Mouse (Mus musculus) intestine, postnatal 0 days (tissue): ENCODE results near the gene Evx2. TPM values are rescaled to one million over a fixed set of nuclear protein-coding genes. Genes with fewer than 3 reads are reported as not detected.
A peak's percentile ranks its signal among the peaks of the same experiment; 100 is the strongest.

Experiments used
- ATAC-seq: fragments of 200-750 bp; cut with Nextera tagmentation; 2 replicates; pipeline ENCODE4 v1.8.0; 2017; ENCODE audit warnings: mild to moderate bottlenecking, moderate TSS enrichment, moderate library complexity
- H3K27ac ChIP-seq: fragments of 300-500 bp; sonication (generic); 2 replicates; pipeline ENCODE4 v1.5.1; 2014; ENCODE audit warnings: mild to moderate bottlenecking, low read depth, low read length, moderate library complexity
- H3K27me3 ChIP-seq: fragments of 300-500 bp; sonication (generic); replicated peaks from 2 replicates; pipeline ENCODE4 v1.6.1; 2014; ENCODE audit warnings: low read length, mixed read lengths; ENCODE audit not compliant: control insufficient read depth, insufficient read depth
- H3K36me3 ChIP-seq: fragments of 300-500 bp; sonication (generic); 2 replicates; pipeline ENCODE4 v1.6.1; 2014; ENCODE audit warnings: mild to moderate bottlenecking, moderate library complexity; ENCODE audit not compliant: control insufficient read depth, insufficient read depth
- H3K4me1 ChIP-seq: fragments of 300-500 bp; sonication (generic); replicated peaks from 2 replicates; pipeline ENCODE4 v1.6.1; 2014; ENCODE audit warnings: antibody characterized with exemption, low read length, mixed read lengths; ENCODE audit not compliant: control insufficient read depth, insufficient read depth
- H3K4me2 ChIP-seq: fragments of 300-500 bp; sonication (generic); replicated peaks from 2 replicates; pipeline ENCODE4 v1.6.1; 2014; ENCODE audit warnings: low read depth, mild to moderate bottlenecking, moderate library complexity
- H3K4me3 ChIP-seq: fragments of 300-500 bp; sonication (generic); 2 replicates; pipeline ENCODE4 v1.5.1; 2014; ENCODE audit warnings: low read depth, low read length
- H3K9ac ChIP-seq: fragments of 300-500 bp; sonication (generic); 2 replicates; pipeline ENCODE4 v1.6.1; 2014; ENCODE audit warnings: mild to moderate bottlenecking, low read depth, low read length
- H3K9me3 ChIP-seq: fragments of 300-500 bp; sonication (generic); 2 replicates; pipeline ENCODE4 v1.6.1; 2016; ENCODE audit warnings: mixed run types; ENCODE audit not compliant: control insufficient read depth
- CTCF ChIP-seq: sonication (generic); IDR thresholded peaks from 2 replicates; pipeline ENCODE4 v1.5.1; 2016; ENCODE audit warnings: low read depth, mild to moderate bottlenecking, control low read depth, antibody characterized with exemption, moderate library complexity
- WGBS: fragments of 180-500 bp; shearing (Covaris S2); extraction: QIAGEN DNeasy Blood & Tissue Kit; methylation state at CpG from one replicate; pipeline ENCODE4 v1.1.7; 2014; 5-methylcytosine and 5-hydroxymethylcytosine counted together
- polyA plus RNA-seq: library from polyadenylated mRNA; unstranded; fragments of >200 nt; fragmentation: Nextera tagmentation; extraction: Ambion mirVana; gene quantifications from 2 replicates; pipeline ENCODE4 v1.2.1, GENCODE M21; 2015

The Evx2 gene
- polyA plus RNA-seq = not detected in 2 replicates

- no peaks in the 10 kb centered on the region for H3K4me1 ChIP-seq
- no peak within 1 kb of the TSS for H3K27ac ChIP-seq
- peaks cover 98% of the 10 kb centered on the region for H3K27me3 ChIP-seq
- H3K9me3 ChIP-seq = no peaks in the 10 kb centered on the region
- H3K36me3 ChIP-seq = no peaks in the 10 kb centered on the region
- peak within 1 kb of the TSS; percentile 9; the same call in 1 of the 2 replicates for H3K4me3 ChIP-seq
- H3K9ac ChIP-seq = no peak within 1 kb of the TSS
- no peak for TF ChIP-seq CTCF
- no peak for ATAC-seq
- WGBS = 4% methylated on average over 28 of the region's 28 CpGs
- H3K4me2 ChIP-seq = no peak within 1 kb of the TSS
These were observed at the start of gene Evx2 for GRCm38 (mm10) chr2:74659507-74660005. Evx2 (minus strand) TSS chr2:74659557.

DNA sequence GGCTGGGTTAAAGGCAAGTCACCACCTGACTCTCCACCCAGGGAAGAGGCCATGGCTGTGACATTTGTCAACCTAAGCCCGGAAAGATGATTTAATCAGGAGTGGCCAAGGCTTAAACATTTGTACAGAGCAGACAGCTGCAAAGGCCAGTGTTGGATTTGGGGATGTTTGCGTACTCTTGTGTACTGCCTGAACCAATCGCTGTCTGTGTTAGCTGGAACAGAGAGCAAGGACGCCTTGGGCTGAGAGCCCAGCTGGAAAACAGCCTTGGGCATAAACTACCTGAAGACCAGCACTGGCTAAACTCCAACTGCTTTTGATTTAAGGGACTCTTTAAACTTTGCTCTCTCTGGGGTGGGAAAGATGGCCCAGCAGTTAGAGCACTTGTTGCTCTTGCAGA is 49.3 kb upstream of the Evx2 start:
- Histone ChIP-seq H3K4me3 (no peak overlapping the region), H3K9me3 (no peaks in the 10 kb centered on the region), H3K9ac (no peak overlapping the region), H3K27ac (no peak overlapping the region), H3K4me2 (no peak overlapping the region), H3K4me1 (no peaks in the 10 kb centered on the region), H3K27me3 (peaks cover 94% of the 10 kb centered on the region), H3K36me3 (no peaks in the 10 kb centered on the region)
- WGBS = 31% methylated on average over 4 of the region's 4 CpGs
- no peak for ATAC-seq
- TF ChIP-seq CTCF = no peak

DNA sequence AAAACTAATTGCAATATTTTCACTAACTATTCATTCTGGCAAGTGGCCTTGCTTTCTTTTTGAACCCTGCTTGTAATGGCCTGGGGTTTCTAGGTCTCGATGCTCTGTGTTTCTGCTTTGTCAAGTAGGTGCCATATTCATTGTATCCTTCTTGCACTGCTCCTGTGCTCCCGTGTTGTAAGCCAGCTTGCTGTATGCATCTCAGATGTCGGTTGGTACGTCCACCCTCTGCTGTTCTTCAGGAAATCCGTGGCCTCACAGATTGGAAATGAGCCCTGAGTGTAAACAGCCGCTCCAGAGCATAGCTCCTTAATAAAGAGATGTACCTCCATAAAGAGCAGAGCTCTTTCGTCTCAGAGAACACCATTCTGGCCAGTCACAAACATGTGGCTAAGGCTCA is 48.2 kb upstream of the Evx2 start:
- Histone ChIP-seq H3K27ac (no peak overlapping the region), H3K27me3 (peaks cover 94% of the 10 kb centered on the region), H3K4me1 (no peaks in the 10 kb centered on the region), H3K4me2 (0 out of 2 replicates have a peak overlapping the region, but pooled peaks have one; percentile 6), H3K4me3 (no peak overlapping the region), H3K9me3 (no peaks in the 10 kb centered on the region), H3K9ac (no peak overlapping the region), H3K36me3 (no peaks in the 10 kb centered on the region)
- no peak for ATAC-seq
- TF ChIP-seq CTCF = no peak
- WGBS = 37% methylated on average over 7 of the region's 7 CpGs

DNA sequence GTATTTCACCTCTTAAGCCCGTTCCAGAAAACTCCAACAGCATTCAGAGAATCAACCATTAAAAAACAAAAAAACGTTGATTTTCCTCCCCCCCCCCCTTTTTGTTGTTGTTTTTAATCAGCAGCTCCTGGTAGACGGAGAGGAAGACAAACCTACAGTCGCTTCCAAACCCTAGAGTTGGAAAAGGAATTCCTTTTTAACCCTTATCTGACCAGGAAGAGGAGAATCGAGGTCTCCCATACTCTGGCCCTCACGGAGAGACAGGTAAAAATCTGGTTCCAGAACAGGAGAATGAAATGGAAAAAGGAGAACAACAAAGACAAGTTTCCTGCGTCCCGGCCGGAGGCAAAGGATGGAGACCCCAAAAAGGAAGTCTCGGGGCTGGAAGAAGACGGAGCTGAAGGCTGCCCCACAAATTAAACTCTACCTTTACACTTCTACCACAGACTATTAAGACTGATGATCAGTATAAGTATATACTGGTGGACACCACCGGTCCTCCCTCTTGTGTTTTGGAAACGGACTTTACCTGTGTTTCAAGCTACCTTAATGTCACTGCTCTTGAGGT is 47.1 kb upstream of the Evx2 start:
- Histone ChIP-seq H3K9me3 (no peaks in the 10 kb centered on the region), H3K4me3 (peak overlapping the region; percentile 55)
- 10% methylated on average over 13 of the region's 13 CpGs for WGBS

GRCm38 (mm10) chr2:74705467-74706089 is 46.2 kb upstream of the Evx2 start:
- Histone ChIP-seq H3K36me3 (no peaks in the 10 kb centered on the region), H3K9me3 (no peaks in the 10 kb centered on the region), H3K4me2 (peak overlapping the region; percentile 78), H3K4me1 (no peaks in the 10 kb centered on the region), H3K9ac (peak overlapping the region; percentile 50), H3K27me3 (peaks cover 95% of the 10 kb centered on the region), H3K27ac (peak overlapping the region; percentile 60), H3K4me3 (peak overlapping the region; percentile 55)
- WGBS = under 1% methylated on average over 61 of the region's 85 CpGs
- ATAC-seq = peak; percentile 34; the same call in 1 of the 2 replicates
- TF ChIP-seq CTCF = no peak

More for the DNA sequence above, 47.1 kb upstream of the Evx2 start:
- Histone ChIP-seq H3K9ac (no peak overlapping the region), H3K4me2 (peak overlapping the region; percentile 78; the same call in 1 of the 2 replicates), H3K27me3 (peaks cover 92% of the 10 kb centered on the region), H3K27ac (no peak overlapping the region), H3K4me1 (no peaks in the 10 kb centered on the region), H3K36me3 (no peaks in the 10 kb centered on the region)
- no peak for TF ChIP-seq CTCF
- ATAC-seq = no peak

GRCm38 (mm10) chr2:74704999-74705466 is 45.7 kb upstream of the Evx2 start:
- peak; percentile 42; the same call in 1 of the 2 replicates for ATAC-seq

More at GRCm38 (mm10) chr2:74704999-74705466, 45.7 kb upstream of the Evx2 start:
- H3K9me3 ChIP-seq = no peaks in the 10 kb centered on the region
- H3K36me3 ChIP-seq = no peaks in the 10 kb centered on the region
- 1% methylated on average over 27 of the region's 66 CpGs for WGBS
- H3K4me1 ChIP-seq = no peaks in the 10 kb centered on the region
- H3K4me2 ChIP-seq = peak overlapping the region; percentile 78
- H3K27me3 ChIP-seq = peaks cover 95% of the 10 kb centered on the region
- H3K9ac ChIP-seq = peak overlapping the region; percentile 50
- peak overlapping the region; percentile 60 for H3K27ac ChIP-seq
- no peak for TF ChIP-seq CTCF
- peak overlapping the region; percentile 55 for H3K4me3 ChIP-seq
